Mouse (Mus musculus) brain, embryonic 14.5 days (tissue): ENCODE data around the gene Crnn.

Experiments
- CTCF ChIP-seq: fragments of 200-500 bp; IDR thresholded peaks from 2 replicates; pipeline ENCODE4 v1.5.1; 2012; ENCODE audit warnings: inconsistent platforms, mild to moderate bottlenecking, moderate library complexity, borderline replicate concordance; ENCODE audit not compliant: insufficient read depth, insufficient read length; ENCODE audit errors: extremely low read depth
- POLR2A ChIP-seq: fragments of 200-500 bp; IDR thresholded peaks from 2 replicates; pipeline ENCODE4 v1.6.1; 2012; ENCODE audit warnings: mild to moderate bottlenecking, inconsistent platforms, borderline replicate concordance; ENCODE audit not compliant: poor library complexity, insufficient read depth, insufficient read length, severe bottlenecking; ENCODE audit errors: extremely low read depth

GRCm38 (mm10) chr3:93096447-93096846 lies 48.1 kb upstream of the Crnn start:
- TF ChIP-seq CTCF = no peak
- no peak for TF ChIP-seq POLR2A
